Mouse (Mus musculus) liver, embryonic 11.5 days (tissue): ENCODE data around the gene Cep70. TPM values are rescaled to one million over a fixed set of nuclear protein-coding genes. Genes with fewer than 3 reads are reported as not detected.

Experiments
- ATAC-seq: fragments of 200-750 bp; cut with Nextera tagmentation; replicated peaks from 2 replicates; pipeline ENCODE4 v1.8.0; 2017; ENCODE audit warnings: moderate number of reproducible peaks, mild to moderate bottlenecking, moderate TSS enrichment, moderate library complexity; ENCODE audit not compliant: low FRiP score
- DNase-seq: peaks from one replicate; pipeline ENCODE4 v3.0.0-alpha.2; 2017; ENCODE audit warnings: low spot score
- H3K27ac ChIP-seq: fragments of 300-500 bp; sonication (generic); 2 replicates; pipeline ENCODE4 v1.5.1; 2014; ENCODE audit warnings: mild to moderate bottlenecking, low read depth, low read length, control low read depth
- H3K27me3 ChIP-seq: fragments of 300-500 bp; sonication (generic); replicated peaks from 2 replicates; pipeline ENCODE4 v1.6.1; 2014; ENCODE audit warnings: low read length, mixed read lengths; ENCODE audit not compliant: control insufficient read depth, insufficient read depth
- H3K36me3 ChIP-seq: fragments of 300-500 bp; sonication (generic); 2 replicates; pipeline ENCODE4 v1.6.1; 2014; ENCODE audit warnings: mild to moderate bottlenecking, low read length, moderate library complexity, mixed read lengths; ENCODE audit not compliant: control insufficient read depth, insufficient read depth
- H3K4me1 ChIP-seq: fragments of 300-500 bp; sonication (generic); replicated peaks from 2 replicates; pipeline ENCODE4 v1.6.1; 2014; ENCODE audit warnings: low read length, mixed read lengths; ENCODE audit not compliant: control insufficient read depth, insufficient read depth
- H3K4me2 ChIP-seq: fragments of 300-500 bp; sonication (generic); 2 replicates; pipeline ENCODE4 v1.6.1; 2014; ENCODE audit warnings: mild to moderate bottlenecking, control low read depth, moderate library complexity
- H3K4me3 ChIP-seq: fragments of 300-500 bp; sonication (generic); 2 replicates; pipeline ENCODE4 v1.5.1; 2014; ENCODE audit warnings: low read depth, low read length, control low read depth
- H3K9ac ChIP-seq: fragments of 300-500 bp; sonication (generic); 2 replicates; pipeline ENCODE4 v1.6.1; 2014; ENCODE audit warnings: low read depth, low read length, control low read depth
- H3K9me3 ChIP-seq: fragments of 300-500 bp; sonication (generic); 2 replicates; pipeline ENCODE4 v1.6.1; 2016; ENCODE audit warnings: low read length, inconsistent platforms, mixed read lengths; ENCODE audit not compliant: control insufficient read depth
- WGBS: fragments of 180-500 bp; shearing (Covaris S2); extraction: QIAGEN DNeasy Blood & Tissue Kit; methylation state at CpG from one replicate; pipeline ENCODE4 v1.1.7; 2014; 5-methylcytosine and 5-hydroxymethylcytosine counted together
- polyA plus RNA-seq: library from polyadenylated mRNA; unstranded; fragments of >200 nt; fragmentation: Nextera tagmentation; extraction: Ambion mirVana; gene quantifications from 2 replicates; pipeline ENCODE4 v1.2.1, GENCODE M21; 2014

The Cep70 gene
- polyA plus RNA-seq, 1 experiment from 2014 or later: 49.9 TPM

DNA sequence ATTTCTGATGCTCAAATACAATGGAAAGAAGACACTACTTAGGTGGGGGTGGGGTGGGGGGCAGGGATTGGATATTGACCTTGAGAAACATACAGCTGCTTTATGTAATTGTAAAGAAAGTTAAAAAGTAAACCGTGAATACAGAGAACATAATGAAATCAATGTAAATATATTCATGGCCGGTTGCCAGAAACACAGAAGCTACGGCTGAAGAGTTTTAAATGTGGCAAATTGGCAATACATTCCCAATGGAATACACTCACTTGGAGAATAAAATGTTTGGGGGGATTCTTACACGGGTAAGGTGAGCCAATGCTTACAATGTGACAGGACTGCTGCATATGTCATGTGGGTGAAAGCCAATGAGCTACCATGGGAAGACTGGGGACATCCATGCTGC, 83.7 kb downstream of the Cep70 start:
- 76% methylated on average over 4 of the region's 4 CpGs for WGBS
- no peak for DNase-seq
- ATAC-seq: no peak
- H3K27me3 ChIP-seq: no peaks in the 10 kb centered on the region
- no peaks in the 10 kb centered on the region for H3K4me1 ChIP-seq
- no peak overlapping the region for H3K9ac ChIP-seq
- no peak overlapping the region for H3K27ac ChIP-seq
- H3K36me3 ChIP-seq: no peaks in the 10 kb centered on the region
- H3K9me3 ChIP-seq: no peaks in the 10 kb centered on the region
- H3K4me3 ChIP-seq: no peak overlapping the region
- H3K4me2 ChIP-seq: no peak overlapping the region

GRCm38 (mm10) chr9:99336538-99336937, 93.4 kb downstream of the Cep70 start:
- no peak overlapping the region for H3K9ac ChIP-seq
- 73% methylated on average over 4 of the region's 4 CpGs for WGBS
- no peak for ATAC-seq
- DNase-seq: no peak
- H3K27me3 ChIP-seq: no peaks in the 10 kb centered on the region
- H3K9me3 ChIP-seq: no peaks in the 10 kb centered on the region
- no peak overlapping the region for H3K4me3 ChIP-seq
- no peak overlapping the region for H3K27ac ChIP-seq
- no peak overlapping the region for H3K4me2 ChIP-seq
- H3K36me3 ChIP-seq: no peaks in the 10 kb centered on the region
- no peaks in the 10 kb centered on the region for H3K4me1 ChIP-seq

GRCm38 (mm10) chr9:99338293-99338692, 95.1 kb downstream of the Cep70 start:
- Histone ChIP-seq H3K4me3 (no peak overlapping the region), H3K4me2 (no peak overlapping the region), H3K9me3 (no peaks in the 10 kb centered on the region), H3K4me1 (no peaks in the 10 kb centered on the region), H3K36me3 (no peaks in the 10 kb centered on the region), H3K27me3 (no peaks in the 10 kb centered on the region), H3K9ac (no peak overlapping the region), H3K27ac (no peak overlapping the region)
- DNase-seq: no peak
- no peak for ATAC-seq
- WGBS: 90% methylated on average over 1 of the region's 1 CpGs

DNA sequence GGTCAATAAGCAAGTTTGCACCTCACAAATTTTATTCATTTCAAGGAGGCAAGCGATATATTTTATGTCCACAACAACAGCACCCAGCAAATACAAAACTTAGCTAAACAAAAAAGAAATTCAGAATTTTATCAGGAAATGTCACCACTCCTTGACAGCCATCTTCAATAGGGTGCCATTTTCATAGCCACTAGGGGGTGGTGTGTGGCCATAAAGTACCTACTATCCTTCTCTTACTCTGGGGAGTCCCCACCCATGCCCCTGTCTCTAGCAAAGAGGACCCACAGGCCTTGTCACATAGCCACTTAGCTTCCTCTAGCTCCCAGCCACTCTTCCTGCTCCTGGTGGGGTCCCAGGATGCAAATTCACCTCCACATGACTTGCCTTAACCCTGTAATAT, 96.0 kb downstream of the Cep70 start:
- Histone ChIP-seq H3K27ac (no peak overlapping the region), H3K4me2 (no peak overlapping the region), H3K36me3 (no peaks in the 10 kb centered on the region), H3K9me3 (no peaks in the 10 kb centered on the region), H3K9ac (no peak overlapping the region), H3K4me1 (no peaks in the 10 kb centered on the region), H3K4me3 (no peak overlapping the region), H3K27me3 (no peaks in the 10 kb centered on the region)
- WGBS: 78% methylated on average over 1 of the region's 1 CpGs
- ATAC-seq: no peak
- no peak for DNase-seq

GRCm38 (mm10) chr9:99340126-99340525, 97.0 kb downstream of the Cep70 start:
- 86% methylated on average over 12 of the region's 12 CpGs for WGBS

GRCm38 (mm10) chr9:99341600-99341999, 98.4 kb downstream of the Cep70 start:
- no peak overlapping the region for H3K4me2 ChIP-seq
- WGBS: 12% methylated on average over 3 of the region's 3 CpGs

More at GRCm38 (mm10) chr9:99340126-99340525, 97.0 kb downstream of the Cep70 start:
- H3K9me3 ChIP-seq: no peaks in the 10 kb centered on the region
- H3K27me3 ChIP-seq: no peaks in the 10 kb centered on the region
- H3K4me1 ChIP-seq: no peaks in the 10 kb centered on the region
- H3K36me3 ChIP-seq: no peaks in the 10 kb centered on the region
- ATAC-seq (no peak), DNase-seq (no peak)
- no peak overlapping the region for H3K4me2 ChIP-seq
- H3K9ac ChIP-seq: no peak overlapping the region
- no peak overlapping the region for H3K4me3 ChIP-seq
- H3K27ac ChIP-seq: no peak overlapping the region

DNA sequence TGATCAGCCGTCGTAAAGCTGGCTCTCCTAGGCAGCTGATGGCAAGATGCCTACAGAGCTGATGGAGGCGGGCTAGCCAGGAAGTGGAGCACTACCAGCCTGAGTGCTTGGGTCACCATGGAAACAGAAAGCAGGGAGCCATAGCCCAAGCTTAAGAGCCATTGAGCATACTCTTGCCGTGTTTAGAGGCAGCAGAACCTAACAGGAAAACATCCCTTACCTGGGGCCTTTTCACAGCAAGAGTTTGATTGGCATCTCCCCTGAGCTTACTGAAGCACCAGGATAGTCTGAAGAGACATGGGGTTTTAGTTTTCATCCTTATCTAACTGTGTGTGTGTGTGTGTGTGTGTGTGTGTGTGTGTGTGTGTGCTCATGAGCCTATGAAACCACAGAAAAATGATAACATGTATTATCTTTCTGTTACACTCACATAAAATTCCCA, 102.2 kb downstream of the Cep70 start:
- no peak overlapping the region for H3K4me2 ChIP-seq

More at GRCm38 (mm10) chr9:99341600-99341999, 98.4 kb downstream of the Cep70 start:
- ATAC-seq (no peak), DNase-seq (no peak)
- H3K9ac ChIP-seq: no peak overlapping the region
- H3K4me3 ChIP-seq: no peak overlapping the region
- H3K9me3 ChIP-seq: no peaks in the 10 kb centered on the region
- no peaks in the 10 kb centered on the region for H3K36me3 ChIP-seq
- no peaks in the 10 kb centered on the region for H3K4me1 ChIP-seq
- H3K27me3 ChIP-seq: no peaks in the 10 kb centered on the region
- H3K27ac ChIP-seq: no peak overlapping the region

More for the DNA sequence above, 102.2 kb downstream of the Cep70 start:
- Histone ChIP-seq H3K4me3 (no peak overlapping the region), H3K36me3 (no peaks in the 10 kb centered on the region), H3K9me3 (no peaks in the 10 kb centered on the region), H3K27ac (no peak overlapping the region), H3K4me1 (no peaks in the 10 kb centered on the region), H3K27me3 (no peaks in the 10 kb centered on the region), H3K9ac (no peak overlapping the region)
- ATAC-seq (no peak; the same call in 1 of the 2 replicates), DNase-seq (no peak)
- WGBS: 53% methylated on average over 4 of the region's 4 CpGs

Other genes starting within 250 kb of the Cep70 start
- 0.12 TPM in 1 of 2 replicates, not detected in the other for gene Gm1123, start 207.7 kb upstream of the Cep70 start, polyA plus RNA-seq
- gene Pik3cb, start 102.7 kb upstream of the Cep70 start, polyA plus RNA-seq: 2.9 and 3.5 TPM in 2 replicates
- not detected in 2 replicates for gene Faiml, start 6.1 kb upstream of the Cep70 start, polyA plus RNA-seq
- 0.08 and 0.10 TPM in 2 replicates for gene Esyt3, start 115.2 kb downstream of the Cep70 start, polyA plus RNA-seq
- 4.8 and 5.5 TPM in 2 replicates for gene Mras, start 194.0 kb downstream of the Cep70 start, polyA plus RNA-seq
- gene Nme9, start 208.1 kb downstream of the Cep70 start, polyA plus RNA-seq: not detected in 2 replicates